Mouse (Mus musculus) erythroblast, adult 5-6 weeks (primary cell): ENCODE measurements around the gene Ctnnd2. TPM values are rescaled to one million over a fixed set of nuclear protein-coding genes. Genes with fewer than 3 reads are reported as not detected.

Source experiments
- ATAC-seq: replicated peaks from 2 replicates; pipeline ENCODE4 v1.8.0; 2016; ENCODE audit warnings: moderate number of reproducible peaks, mild to moderate bottlenecking, moderate TSS enrichment, inconsistent platforms; ENCODE audit not compliant: poor library complexity, low FRiP score, severe bottlenecking
- total RNA-seq, 2 experiments: library from RNA; stranded (forward) in 1 of 2; stranded (reverse) in 1 of 2; fragments of 150-400 nt in 1 of 2; fragments of 200-764, 138-1000 nt in 1 of 2; gene quantifications; 2 replicates each; pipeline versions ENCODE4 v1.2.3 to v1.2.4; 2015 to 2017; ENCODE audit warnings: low replicate concordance in 2 of 2

Gene Ctnnd2
- total RNA-seq, 2 experiments from 2014 or later, result not detected

DNA sequence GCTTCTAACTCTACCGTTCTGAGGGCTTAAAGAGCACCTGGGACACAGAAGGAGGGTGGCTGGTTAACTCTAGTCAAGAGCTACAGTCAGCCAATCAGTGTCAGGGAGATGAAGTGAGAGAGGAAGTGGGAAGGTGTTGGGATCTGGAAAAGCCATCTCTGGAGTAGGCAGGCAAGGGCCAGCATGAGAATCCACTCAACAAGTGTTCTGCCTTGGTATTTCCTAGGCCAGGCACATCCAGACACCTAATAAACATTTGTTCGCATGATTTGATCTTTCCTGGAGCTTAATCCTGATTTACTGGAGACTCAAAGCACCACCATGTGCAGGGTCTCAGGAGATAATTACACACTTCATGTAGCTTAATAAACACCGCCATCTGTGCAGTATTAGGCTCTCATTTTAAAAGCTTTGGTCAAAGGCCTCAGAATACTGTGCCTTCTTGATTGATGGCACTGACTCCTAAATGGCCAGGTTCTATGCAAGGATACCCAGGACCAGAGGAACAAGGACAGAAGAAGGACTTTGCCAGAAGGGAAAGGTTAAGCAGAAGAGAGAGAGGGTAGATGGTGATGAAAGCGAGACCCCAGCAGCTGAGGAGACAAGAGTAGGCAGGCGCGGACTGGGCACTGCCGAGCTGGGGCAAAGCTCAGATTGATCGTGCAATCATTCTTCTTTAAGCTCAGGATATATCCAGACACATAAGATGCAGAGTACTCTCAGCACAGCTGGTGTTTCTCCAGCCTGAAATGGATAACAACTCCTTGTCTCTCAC, 833.8 kb downstream of the Ctnnd2 start:
- no peak for ATAC-seq

DNA sequence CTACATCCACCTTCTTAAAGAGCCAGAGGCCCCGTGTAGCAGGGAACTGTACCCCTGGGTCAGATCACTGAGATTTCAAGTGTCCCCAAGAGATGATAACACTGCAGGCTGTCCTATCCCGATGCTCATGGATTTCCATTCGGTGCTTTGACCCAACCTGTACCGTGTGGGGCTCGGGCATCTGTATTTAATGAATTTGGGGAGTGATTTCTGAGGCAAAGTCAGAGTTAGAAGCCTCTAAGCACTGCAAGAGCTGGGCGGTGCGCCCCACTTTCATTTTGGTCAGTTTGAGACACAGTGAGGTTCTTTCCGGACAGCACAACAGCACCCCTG, 834.4 kb downstream of the Ctnnd2 start:
- ATAC-seq, result no peak

DNA sequence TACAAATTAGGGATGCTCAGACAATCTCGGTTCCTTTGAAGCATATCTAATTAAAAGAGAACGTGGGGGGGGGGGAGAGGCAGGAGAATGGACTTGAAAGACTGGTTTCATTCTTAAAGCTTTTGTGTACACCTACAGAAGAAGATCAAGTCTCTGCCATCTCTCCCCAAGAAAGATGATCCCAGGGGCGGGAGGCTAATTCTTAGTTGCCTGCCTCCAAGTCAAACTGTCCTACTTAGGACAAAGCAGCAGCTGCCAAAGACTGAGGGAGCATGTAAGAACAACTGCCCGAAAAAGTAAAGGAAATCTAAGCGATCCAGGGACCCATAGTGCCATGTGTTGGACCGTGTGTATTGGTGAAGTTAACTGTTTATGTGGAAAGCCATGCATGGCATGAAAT, 836.2 kb downstream of the Ctnnd2 start:
- no peak for ATAC-seq

DNA sequence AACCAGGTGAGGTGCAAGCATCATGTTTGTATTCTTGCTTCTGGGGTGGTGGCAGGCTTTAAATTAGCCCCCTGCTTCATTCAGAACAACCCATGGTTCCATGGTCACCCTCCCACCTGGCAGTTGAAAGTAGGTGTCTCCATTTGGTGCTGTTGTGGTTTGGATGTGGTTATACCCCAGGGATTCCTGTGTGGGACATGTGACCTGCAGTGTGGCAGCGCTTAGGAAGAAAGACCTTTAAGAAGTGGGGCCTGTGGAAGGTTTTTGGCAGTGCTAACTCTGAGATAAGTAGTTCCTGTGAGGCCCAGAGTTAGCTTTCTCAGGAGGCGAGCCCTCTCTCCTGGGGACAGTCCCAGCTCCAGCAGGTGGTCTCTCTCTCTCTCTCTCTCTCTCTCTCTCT, 848.4 kb downstream of the Ctnnd2 start:
- ATAC-seq, result no peak

DNA sequence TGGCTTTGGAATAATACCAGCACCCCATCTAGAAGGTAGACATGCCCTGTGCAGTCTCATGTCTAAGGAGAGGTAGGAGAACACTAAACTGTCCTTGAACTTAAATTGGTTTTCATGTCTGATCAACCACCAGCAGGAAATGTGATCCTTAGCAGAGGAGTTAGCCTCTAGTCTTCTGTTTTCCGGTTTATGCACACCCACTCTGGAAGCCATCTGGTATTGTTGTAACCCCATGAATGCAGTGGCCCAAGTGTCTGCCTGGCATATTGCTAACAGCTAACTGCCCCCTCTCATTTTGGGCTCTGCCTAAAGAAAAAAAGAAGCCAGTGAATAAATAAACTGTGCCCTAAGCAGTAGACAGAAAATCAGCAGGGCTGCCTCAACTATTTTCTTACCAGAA, 849.6 kb downstream of the Ctnnd2 start:
- no peak for ATAC-seq

DNA sequence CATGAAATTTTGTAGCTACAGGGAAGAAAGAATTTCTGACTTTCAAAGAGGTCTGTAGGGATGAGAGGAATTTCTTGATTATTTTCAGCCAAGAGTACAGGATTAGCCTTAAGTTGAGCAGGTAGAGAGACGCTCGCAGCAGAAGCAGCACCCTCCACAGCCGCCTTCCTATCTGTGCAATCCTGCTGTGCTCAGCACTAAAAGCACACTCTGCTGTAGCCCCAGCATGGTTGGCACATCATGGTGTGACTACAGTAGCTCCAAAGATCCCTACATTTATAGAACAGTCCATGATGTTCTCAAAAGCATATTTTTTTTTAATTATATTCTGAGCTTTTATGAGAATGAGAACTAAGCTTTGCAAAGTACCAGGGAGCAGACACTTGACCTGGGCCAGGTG, 850.1 kb downstream of the Ctnnd2 start:
- ATAC-seq, result no peak

DNA sequence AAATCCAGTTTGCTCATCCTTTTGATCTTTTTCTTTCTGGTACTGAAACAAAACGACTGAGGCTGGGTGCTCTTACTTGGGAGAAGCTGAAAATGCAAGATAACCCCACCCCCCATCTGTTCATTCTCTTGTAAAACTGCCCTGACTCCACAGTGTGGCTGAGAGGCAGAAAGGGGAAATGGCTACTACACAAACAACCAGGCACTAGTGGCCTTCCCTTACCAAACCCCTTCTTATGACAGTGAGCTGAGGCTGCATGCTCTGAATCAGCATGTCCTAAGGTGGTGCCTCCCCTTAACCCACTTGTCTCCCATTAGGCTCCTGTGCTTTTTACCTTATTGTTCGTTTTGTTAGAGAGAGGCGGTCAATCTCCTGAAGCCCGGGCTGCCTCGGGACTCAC, 851.4 kb downstream of the Ctnnd2 start:
- ATAC-seq, result no peak

DNA sequence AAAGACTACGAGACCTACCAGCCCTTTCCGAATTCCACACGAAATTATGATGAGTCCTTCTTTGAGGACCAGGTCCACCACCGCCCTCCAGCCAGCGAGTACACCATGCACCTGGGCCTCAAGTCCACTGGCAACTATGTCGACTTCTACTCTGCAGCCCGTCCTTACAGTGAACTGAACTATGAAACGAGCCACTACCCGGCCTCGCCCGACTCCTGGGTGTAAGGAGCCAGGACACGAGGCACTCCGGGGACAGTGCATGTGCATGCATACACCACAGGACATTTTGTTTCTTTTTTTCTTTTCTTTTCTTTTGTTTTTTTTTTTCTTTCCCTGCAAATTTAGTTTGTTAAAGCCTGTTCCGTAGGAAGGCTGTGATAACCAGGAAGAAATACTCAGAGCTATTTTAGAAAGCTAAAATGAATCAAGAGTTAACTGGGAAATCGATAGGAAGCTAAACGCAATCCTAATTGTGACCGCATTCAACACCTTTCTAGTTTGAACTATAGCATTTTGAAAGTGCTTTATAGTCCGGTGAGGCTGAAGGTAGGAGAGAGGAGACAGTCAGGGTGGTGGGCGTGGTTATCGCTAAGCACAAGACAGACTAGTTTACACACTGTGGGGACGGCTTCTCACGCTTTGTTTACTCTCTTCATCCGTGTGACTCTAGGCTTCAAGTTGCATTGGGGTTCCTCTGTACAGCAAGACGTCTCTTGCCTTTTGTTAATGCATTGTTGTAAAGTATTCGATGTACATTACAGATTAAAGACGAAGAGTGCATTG, 855.2 kb downstream of the Ctnnd2 start:
- ATAC-seq, result no peak

DNA sequence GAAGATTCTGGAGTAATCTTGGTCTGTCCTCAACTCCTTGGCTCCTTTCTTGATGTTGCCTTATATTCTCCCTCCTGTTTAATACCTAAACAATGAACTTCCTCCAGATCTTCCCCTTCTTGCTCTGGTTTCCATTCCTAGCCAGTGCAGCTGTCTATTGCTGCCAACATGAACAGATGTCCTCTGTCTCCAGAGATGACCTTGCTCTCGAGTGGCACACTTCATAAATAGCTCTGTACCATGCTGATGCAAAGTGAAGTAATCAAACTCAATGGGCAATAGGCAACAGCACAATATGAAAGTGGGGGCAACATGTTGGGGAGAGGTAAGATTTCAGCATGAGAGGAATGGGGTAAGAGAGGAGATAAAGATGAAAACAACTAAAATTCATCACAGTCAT, 872.6 kb downstream of the Ctnnd2 start:
- no peak for ATAC-seq

DNA sequence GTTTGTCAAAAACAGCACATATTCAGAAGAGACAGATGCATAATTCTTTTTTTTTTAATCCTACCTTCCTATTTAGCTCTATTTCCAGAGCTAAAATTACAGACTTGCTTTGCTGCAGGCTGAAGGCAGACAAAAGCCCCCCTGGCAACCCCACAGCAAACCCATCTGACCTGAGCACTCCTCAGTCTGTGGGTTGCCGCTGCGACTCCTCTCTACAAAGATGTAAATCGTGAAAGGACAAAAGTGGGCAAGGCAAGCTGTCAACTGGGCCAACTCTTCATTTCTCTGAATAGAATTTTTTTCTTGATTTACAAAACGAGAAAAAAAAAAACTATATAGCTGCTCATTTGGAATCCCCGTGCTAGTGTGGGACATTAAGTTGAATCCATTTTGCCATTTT, 879.1 kb downstream of the Ctnnd2 start:
- ATAC-seq, result no peak

DNA sequence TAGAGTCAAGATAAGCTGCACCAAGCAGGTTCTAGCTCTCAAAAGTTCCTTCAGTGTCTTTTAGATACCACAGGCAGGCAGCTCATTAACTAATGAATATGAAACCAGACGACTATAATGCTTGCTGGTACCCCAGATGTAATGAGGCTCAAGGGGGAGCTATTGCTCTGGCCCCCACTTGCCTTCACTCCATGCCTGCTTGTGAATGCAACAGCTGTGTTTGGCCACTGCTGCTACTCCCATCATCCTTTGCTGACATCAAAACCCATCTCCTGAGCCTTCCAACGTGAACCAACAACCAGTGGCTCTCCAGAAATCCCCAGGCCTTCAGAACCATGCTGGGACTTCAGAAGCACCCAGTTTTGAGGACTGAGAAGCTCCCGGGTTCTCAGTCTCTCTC, 883.8 kb downstream of the Ctnnd2 start:
- no peak for ATAC-seq

DNA sequence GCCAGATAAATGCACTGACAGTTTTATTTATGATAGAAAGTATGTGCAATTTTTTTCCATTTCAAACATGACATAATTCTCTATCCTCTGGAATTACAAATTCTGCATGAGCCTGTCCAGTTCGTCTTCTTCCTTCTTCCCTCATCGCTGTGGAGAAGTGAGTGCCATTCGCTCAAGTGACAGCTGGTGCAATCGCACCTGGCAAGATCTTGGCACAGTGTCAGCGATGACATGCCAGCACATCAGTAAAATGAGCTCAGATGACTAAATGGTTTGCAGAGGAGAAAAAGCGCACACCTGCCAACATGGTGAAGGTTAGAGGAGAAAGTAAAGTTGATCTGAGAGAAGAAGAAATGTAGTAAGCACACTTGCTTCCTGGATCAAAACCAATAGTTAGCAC, 885.9 kb downstream of the Ctnnd2 start:
- ATAC-seq, result no peak

DNA sequence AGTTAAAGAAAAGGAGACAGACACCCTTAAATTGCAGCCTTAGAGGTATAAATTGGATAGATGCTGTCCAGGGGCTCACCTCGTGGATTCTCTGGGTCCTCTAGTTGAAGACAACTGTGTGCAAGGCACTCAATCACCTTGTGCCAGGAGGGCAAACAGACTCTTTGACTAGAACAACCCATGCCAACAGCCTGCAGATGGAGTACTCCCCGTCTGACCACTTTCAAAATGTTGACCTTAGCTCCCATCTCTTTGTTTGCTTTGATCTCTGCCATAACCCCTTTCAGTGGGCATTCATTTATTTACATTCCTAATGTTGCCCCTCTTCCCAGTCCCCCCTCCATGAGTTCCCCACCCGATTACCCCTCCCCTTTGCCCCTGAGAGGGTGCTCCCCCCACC, 891.3 kb downstream of the Ctnnd2 start:
- ATAC-seq, result no peak

DNA sequence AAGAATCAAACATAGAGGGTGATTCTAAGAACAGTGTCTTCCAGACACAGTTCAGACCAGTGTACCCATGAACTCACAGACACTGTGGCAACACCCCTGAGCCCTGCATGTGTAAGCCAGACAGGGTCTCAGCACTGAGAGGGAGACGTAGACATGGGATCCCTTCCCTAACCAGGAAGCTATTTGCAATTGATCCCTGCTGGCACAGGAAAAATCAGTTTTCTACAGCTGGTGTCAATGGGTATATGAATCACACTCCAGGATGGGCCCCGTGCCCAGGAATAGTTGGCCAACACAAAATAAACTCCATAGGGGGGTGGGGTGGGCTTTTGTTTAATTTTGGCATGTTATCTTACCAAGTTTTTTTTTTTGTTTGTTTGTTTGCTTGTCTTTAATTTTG, 895.7 kb downstream of the Ctnnd2 start:
- no peak for ATAC-seq

DNA sequence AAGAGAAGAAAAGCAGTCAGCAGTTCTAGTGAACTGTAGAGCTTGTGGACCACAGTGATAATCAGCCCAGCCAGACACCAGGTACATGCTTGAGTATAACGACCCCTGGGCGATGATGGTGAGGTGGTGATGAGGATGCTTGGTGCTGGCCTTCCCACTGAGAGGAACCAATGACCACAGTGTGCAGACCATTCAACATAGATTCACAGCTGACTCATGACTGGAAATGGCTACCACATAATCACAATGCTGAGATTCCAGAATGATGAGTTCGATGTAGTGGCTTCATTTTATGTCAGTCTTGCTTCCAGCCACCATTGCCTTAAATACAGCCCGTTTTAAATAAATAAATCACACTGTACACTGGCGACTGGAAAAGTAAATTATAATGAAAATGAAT, 897.9 kb downstream of the Ctnnd2 start:
- no peak for ATAC-seq
